Mouse (Mus musculus): ENCODE measurements around the gene Kcnip2.

DNA sequence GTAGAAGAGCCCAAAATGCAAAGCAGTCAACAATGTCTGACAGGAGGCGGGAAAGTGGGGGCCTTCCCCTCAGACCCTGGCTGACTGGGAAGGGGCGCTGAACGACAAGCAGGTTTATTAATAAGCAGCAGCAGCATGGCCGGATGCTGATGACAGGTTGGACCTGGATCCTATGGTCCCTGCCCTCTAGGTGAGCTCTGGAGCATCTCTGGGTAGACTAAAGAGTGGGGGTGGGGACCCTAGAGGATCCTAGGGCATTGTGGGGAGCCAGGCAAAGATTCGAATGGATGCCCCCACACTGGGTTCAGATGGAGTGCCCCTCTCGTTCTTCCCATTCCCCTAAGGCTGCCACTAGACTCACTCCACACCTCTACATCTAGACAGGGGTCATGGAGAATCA is 23.5 kb downstream of the Kcnip2 start:
- TF ChIP-seq CTCF (IDR thresholded peaks at IDR 0.05), result no peak
- TF ChIP-seq EP300 (IDR thresholded peaks at IDR 0.05), result no peak
